8 mouse cellular contexts compared by ENCODE assay signal in the genomic region with DNA sequence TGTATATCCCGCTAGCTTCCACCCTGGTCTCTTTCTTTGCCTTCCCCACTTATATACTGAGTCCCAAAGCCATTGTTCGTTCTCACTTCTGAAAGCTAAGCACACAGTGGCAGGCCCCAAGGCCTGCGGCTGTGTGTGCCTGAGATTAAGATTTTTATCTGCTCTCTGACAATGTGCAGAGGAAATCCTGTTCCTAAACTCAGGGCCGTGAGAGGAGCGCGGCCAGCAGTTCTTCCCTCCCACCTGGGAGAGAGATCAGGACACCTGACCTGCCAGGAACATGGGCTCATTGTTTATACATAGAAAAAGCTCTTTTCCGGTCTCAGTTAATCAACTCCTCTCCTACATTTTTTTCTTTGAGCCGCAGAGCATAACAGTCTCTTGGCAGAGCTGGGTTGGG. TPM values are rescaled to one million over a fixed set of nuclear protein-coding genes. Genes with fewer than 3 reads are reported as not detected.
DNase-seq lines count a peak whose midpoint lies in the region; ATAC-seq and TF ChIP-seq lines count a peak whose summit lies in the region.

No protein-coding gene starts in this region.

- peaks cover 29 to 51% of the 10 kb centered on the region in 2 experiments for H3K4me1 ChIP-seq in MEL (ENCODE audit: control insufficient read depth in 1 of 2, insufficient read depth in 2 of 2, low read length in 2 of 2)
- peaks cover 79% of the 10 kb centered on the region for H3K4me1 ChIP-seq in embryonic facial prominence, embryonic 12.5 days
- H3K4me1 ChIP-seq in kidney, adult 2 months (ENCODE audit: control insufficient read depth, insufficient read depth, low read length) = peaks cover 3% of the 10 kb centered on the region; the same call in 1 of the 2 replicates

- no peak overlapping the region for H3K9ac ChIP-seq in MEL (ENCODE audit: control insufficient read depth, low read depth, low read length, poor library complexity, severe bottlenecking)
- H3K9ac ChIP-seq in embryonic facial prominence, embryonic 12.5 days = no peak overlapping the region

- 27% methylated on average over 8 of the region's 8 CpGs for WGBS in embryonic facial prominence, embryonic 12.5 days
- 37% methylated on average over 8 of the region's 8 CpGs for WGBS in kidney, adult 2 months

- H3K79me2 ChIP-seq in MEL (ENCODE audit: control insufficient read depth, insufficient read depth, low read length, poor library complexity) = peaks cover 42% of the 10 kb centered on the region

- peak; percentile 55 for DNase-seq in MEL (ENCODE audit: low read depth, low spot score)
- DNase-seq in kidney, adult 2 months = peak; percentile 83
- peak; percentile 56 for DNase-seq in lung, postnatal 25 days (ENCODE audit: low spot score)
- DNase-seq in frontal cortex, postnatal 14 days (ENCODE audit: low spot score in 2 of 2) = no peak
- no peak for DNase-seq in frontal cortex, postnatal 25 days (ENCODE audit: low spot score in 2 of 2)
- DNase-seq in spleen, adult 12 weeks (ENCODE audit: low spot score) = no peak
- no peak for DNase-seq in cerebellum, adult 18-20 months

- H3K27me3 ChIP-seq in MEL (ENCODE audit: control insufficient read depth in 1 of 2, insufficient read depth in 2 of 2, low read length in 2 of 2) = no peaks in the 10 kb centered on the region
- no peaks in the 10 kb centered on the region for H3K27me3 ChIP-seq in embryonic facial prominence, embryonic 12.5 days
- H3K27me3 ChIP-seq in kidney, adult 2 months (replicated peaks; ENCODE audit: control insufficient read depth, insufficient read depth, low read length) = no peaks in the 10 kb centered on the region

- H3K36me3 ChIP-seq in MEL (ENCODE audit: control insufficient read depth in 1 of 2, insufficient read depth in 2 of 2, low read length in 2 of 2) = peaks cover 5 to 43% of the 10 kb centered on the region in 2 experiments
- H3K36me3 ChIP-seq in embryonic facial prominence, embryonic 12.5 days = no peaks in the 10 kb centered on the region
- no peaks in the 10 kb centered on the region for H3K36me3 ChIP-seq in kidney, adult 2 months (ENCODE audit: control insufficient read depth, insufficient read depth, low read length)

- no peak for TF ChIP-seq CTCF in MEL (IDR thresholded peaks at IDR 0.05 in 2 of 3, conservative IDR thresholded peaks at IDR 0.05 in 1 of 3; ENCODE audit: control insufficient read depth in 1 of 3, insufficient read depth in 1 of 3, low read depth in 2 of 3, low read length in 3 of 3, poor library complexity in 1 of 3, severe bottlenecking in 1 of 3)
- no peak for TF ChIP-seq CTCF in kidney, adult 2 months (conservative IDR thresholded peaks at IDR 0.05; ENCODE audit: insufficient read depth, insufficient read length, low read depth, low read length)

- no peaks in the 10 kb centered on the region for H3K9me3 ChIP-seq in MEL (replicated peaks; ENCODE audit: insufficient read depth, low read length)
- H3K9me3 ChIP-seq in embryonic facial prominence, embryonic 12.5 days = no peaks in the 10 kb centered on the region

- no peak for TF ChIP-seq RAD21 in MEL (IDR thresholded peaks at IDR 0.05; ENCODE audit: low read depth, low read length)

- peak; percentile 58 to 62; a peak in 3 of 4 replicates for TF ChIP-seq EP300 in MEL (IDR thresholded peaks at IDR 0.05; ENCODE audit: low read depth in 1 of 2, low read length in 2 of 2)

- H3K27ac ChIP-seq in MEL (ENCODE audit: control insufficient read depth, low read depth, low read length) = no peak overlapping the region
- H3K27ac ChIP-seq in embryonic facial prominence, embryonic 12.5 days = peak overlapping the region; percentile 68
- peak overlapping the region; percentile 85 for H3K27ac ChIP-seq in kidney, adult 2 months (ENCODE audit: insufficient read depth, low read depth, low read length)

- no peak overlapping the region for H3K4me2 ChIP-seq in embryonic facial prominence, embryonic 12.5 days (replicated peaks)

- no peak for TF ChIP-seq POLR2A in MEL (IDR thresholded peaks at IDR 0.05; ENCODE audit: control insufficient read depth in 1 of 2, insufficient read depth in 1 of 2, low read depth in 1 of 2, low read length in 2 of 2, poor library complexity in 1 of 2)
- TF ChIP-seq POLR2A in kidney, adult 2 months (IDR thresholded peaks at IDR 0.05; ENCODE audit: low read depth, low read length) = no peak

- H3K4me3 ChIP-seq in MEL (ENCODE audit: control insufficient read depth in 1 of 2, insufficient read depth in 1 of 2, low read depth in 2 of 2, low read length in 2 of 2) = no peak overlapping the region
- no peak overlapping the region for H3K4me3 ChIP-seq in embryonic facial prominence, embryonic 12.5 days
- no peak overlapping the region for H3K4me3 ChIP-seq in kidney, adult 2 months (ENCODE audit: insufficient read depth, low read depth, low read length)

- ATAC-seq in embryonic facial prominence, embryonic 12.5 days (ENCODE audit: insufficient number of reproducible peaks, insufficient read depth, low FRiP score, low TSS enrichment) = no peak

TF ChIP-seq in MEL, 35 proteins besides CTCF, POLR2A, EP300 and RAD21:
- no peak for TF ChIP-seq ZC3H11A (IDR thresholded peaks at IDR 0.05; ENCODE audit: low read depth, low read length)
- no peak for TF ChIP-seq MEF2A (IDR thresholded peaks at IDR 0.05; ENCODE audit: extremely low read depth, insufficient replicate concordance, low read depth, low read length, poor library complexity, severe bottlenecking)
- TF ChIP-seq ZKSCAN1 (IDR thresholded peaks at IDR 0.05; ENCODE audit: low read depth, low read length) = no peak
- no peak for TF ChIP-seq USF2 (IDR thresholded peaks at IDR 0.05; ENCODE audit: borderline replicate concordance in 1 of 2, insufficient read depth in 1 of 2, low read depth in 1 of 2, low read length in 2 of 2)
- TF ChIP-seq NELFE (IDR thresholded peaks at IDR 0.05; ENCODE audit: low read depth, low read length) = no peak
- 0 out of 2 replicates have a peak, but pooled peaks have one; percentile 34 for TF ChIP-seq MYC (IDR thresholded peaks at IDR 0.05; ENCODE audit: low read depth, low read length)
- no peak for TF ChIP-seq POLR2AphosphoS2 (IDR thresholded peaks at IDR 0.05; ENCODE audit: low read length)
- TF ChIP-seq CHD1 (IDR thresholded peaks at IDR 0.05; ENCODE audit: low read depth, low read length) = no peak
- TF ChIP-seq GATA1 (IDR thresholded peaks at IDR 0.05; ENCODE audit: low read depth, low read length) = peak; percentile 73
- TF ChIP-seq POLR2AphosphoS5 (IDR thresholded peaks at IDR 0.05; ENCODE audit: borderline replicate concordance, low read depth, low read length) = no peak
- TF ChIP-seq MAFK (IDR thresholded peaks at IDR 0.05; ENCODE audit: borderline replicate concordance, low read depth, low read length) = no peak
- no peak for TF ChIP-seq ZMIZ1 (IDR thresholded peaks at IDR 0.05; ENCODE audit: low read depth, low read length)
- peak; percentile 77 for TF ChIP-seq TCF12 (IDR thresholded peaks at IDR 0.05; ENCODE audit: low read depth, low read length)
- no peak for TF ChIP-seq UBTF (IDR thresholded peaks at IDR 0.05; ENCODE audit: borderline replicate concordance, insufficient read depth, low read depth, low read length)
- no peak for TF ChIP-seq KAT2A (conservative IDR thresholded peaks at IDR 0.05; ENCODE audit: low read depth, low read length)
- no peak for TF ChIP-seq NRF1 (IDR thresholded peaks at IDR 0.05; ENCODE audit: insufficient read depth, low read depth, low read length, poor library complexity, severe bottlenecking)
- TF ChIP-seq CHD2 (IDR thresholded peaks at IDR 0.05; ENCODE audit: low read length) = no peak
- no peak for TF ChIP-seq HCFC1 (IDR thresholded peaks at IDR 0.05; ENCODE audit: low read depth, low read length)
- TF ChIP-seq BHLHE40 (IDR thresholded peaks at IDR 0.05; ENCODE audit: borderline replicate concordance, low read depth, low read length) = peak; percentile 40; the same call in 1 of the 2 replicates
- no peak for TF ChIP-seq E2F4 (IDR thresholded peaks at IDR 0.05; ENCODE audit: borderline replicate concordance, low read depth, low read length)
- no peak; the same call in 1 of the 2 replicates for TF ChIP-seq MAZ (IDR thresholded peaks at IDR 0.05; ENCODE audit: low read depth, low read length)
- no peak for TF ChIP-seq MYB (IDR thresholded peaks at IDR 0.05; ENCODE audit: low read depth, low read length)
- TF ChIP-seq TAL1 (IDR thresholded peaks at IDR 0.05; ENCODE audit: low read length) = peak; percentile 50
- no peak for TF ChIP-seq MAX (IDR thresholded peaks at IDR 0.05; ENCODE audit: low read length)
- peak; percentile 29; the same call in 1 of the 2 replicates for TF ChIP-seq MXI1 (IDR thresholded peaks at IDR 0.05; ENCODE audit: low read depth, low read length)
- TF ChIP-seq JUND (IDR thresholded peaks at IDR 0.05; ENCODE audit: low read depth, low read length) = no peak
- no peak for TF ChIP-seq SMC3 (IDR thresholded peaks at IDR 0.05; ENCODE audit: low read depth, low read length)
- peak; percentile 54; the same call in 1 of the 2 replicates for TF ChIP-seq ETS1 (IDR thresholded peaks at IDR 0.05; ENCODE audit: low read depth, low read length)
- 0 out of 2 replicates have a peak, but pooled peaks have one; percentile 8 for TF ChIP-seq ELF1 (IDR thresholded peaks at IDR 0.05; ENCODE audit: low read depth, low read length)
- TF ChIP-seq TBP (IDR thresholded peaks at IDR 0.05; ENCODE audit: low read depth, low read length) = no peak
- no peak for TF ChIP-seq ZNF384 (IDR thresholded peaks at IDR 0.05; ENCODE audit: low read depth, low read length)
- TF ChIP-seq RCOR1 (IDR thresholded peaks at IDR 0.05; ENCODE audit: low read depth, low read length) = peak; percentile 81; the same call in 1 of the 2 replicates
- peak; percentile 23; the same call in 1 of the 2 replicates for TF ChIP-seq SIN3A (IDR thresholded peaks at IDR 0.05; ENCODE audit: low read length)
- no peak for TF ChIP-seq GABPA (IDR thresholded peaks at IDR 0.05; ENCODE audit: low read depth, low read length)
- peak; percentile 19; the same call in 1 of the 2 replicates for TF ChIP-seq USF1 (IDR thresholded peaks at IDR 0.05; ENCODE audit: low read depth, low read length)

RNA-seq across cellular contexts. Expression of a gene that starts 36.5 kb away (rescaled TPM):
- 22.1 and 24.3 TPM in 2 replicates for total RNA-seq in MEL (2012; rRNA removed)
- polyA plus RNA-seq in MEL (2012; ENCODE audit: insufficient read depth in 1 of 2, insufficient read length in 2 of 2, low read depth in 1 of 2, low replicate concordance in 2 of 2, missing spikeins in 1 of 2) = 100 to 1,000 TPM in 1 of 2 experiments, 10 to 100 TPM in 1; 13.8 to 171 TPM
- polyA plus RNA-seq in embryonic facial prominence, embryonic 12.5 days (2016; fragmentation: Nextera tagmentation; extraction: Ambion mirVana) = 39.2 and 40.9 TPM in 2 replicates
- polyA plus RNA-seq in kidney, adult 2 months (2012; rRNA removed) = 7.2 and 9.6 TPM in 2 replicates

Comparison
In these comparisons a context has a peak if more than half of its experiments do, and no peak if none do; other contexts are left out.
1. DNase-seq: peak in MEL (single experiment), kidney, adult 2 months (single experiment) and lung, postnatal 25 days (single experiment); none in frontal cortex, postnatal 14 days (0 of 2), frontal cortex, postnatal 25 days (0 of 2), spleen, adult 12 weeks (single experiment) and cerebellum, adult 18-20 months (0 of 2).